Mouse (Mus musculus) spleen, adult 2 months (tissue): ENCODE data around the gene Rhobtb3. TPM values are rescaled to one million over a fixed set of nuclear protein-coding genes. Genes with fewer than 3 reads are reported as not detected.

Source experiments
- DNase-seq, 2 experiments: peaks; one replicate each; pipeline versions ENCODE4 v3.0.0 to v3.0.0-alpha.2; 2012 to 2021; ENCODE audit warnings: low spot score in 2 of 2, low read depth in 1 of 2
- H3K27ac ChIP-seq: fragments of 200-500 bp; 2 replicates; pipeline ENCODE4 v1.5.1; 2012; ENCODE audit warnings: low read length, inconsistent platforms; ENCODE audit not compliant: insufficient read depth
- H3K27me3 ChIP-seq: fragments of 200-500 bp; 2 replicates; pipeline ENCODE4 v1.6.1; 2012; ENCODE audit warnings: mild to moderate bottlenecking, moderate library complexity, low read length, inconsistent platforms; ENCODE audit not compliant: control insufficient read depth, insufficient read depth
- H3K36me3 ChIP-seq: fragments of 200-500 bp; 2 replicates; pipeline ENCODE4 v1.6.1; 2012; ENCODE audit warnings: mild to moderate bottlenecking, low read length, inconsistent platforms; ENCODE audit not compliant: control insufficient read depth, insufficient read depth
- H3K4me1 ChIP-seq: fragments of 200-500 bp; 2 replicates; pipeline ENCODE4 v1.6.1; 2011; ENCODE audit warnings: inconsistent platforms; ENCODE audit not compliant: control insufficient read depth, insufficient read depth, insufficient read length
- H3K4me3 ChIP-seq: fragments of 200-500 bp; 2 replicates; pipeline ENCODE4 v1.5.1; 2011; ENCODE audit warnings: mild to moderate bottlenecking, inconsistent platforms; ENCODE audit not compliant: insufficient read depth, insufficient read length; ENCODE audit errors: extremely low read depth
- CTCF ChIP-seq: fragments of 200-500 bp; IDR thresholded peaks from 2 replicates; pipeline ENCODE4 v1.5.1; 2011; ENCODE audit warnings: mild to moderate bottlenecking, inconsistent platforms; ENCODE audit not compliant: insufficient read depth, insufficient read length, insufficient replicate concordance; ENCODE audit errors: extremely low read depth
- POLR2A ChIP-seq: fragments of 200-500 bp; IDR thresholded peaks from 2 replicates; pipeline ENCODE4 v1.6.1; 2011; ENCODE audit warnings: low read depth, low read length, inconsistent platforms
- WGBS: fragments of 180-500 bp; shearing (Covaris S2); methylation state at CpG from one replicate; pipeline ENCODE4 v1.1.7; 2018; 5-methylcytosine and 5-hydroxymethylcytosine counted together
- polyA plus RNA-seq: library from polyadenylated mRNA; depleted of rRNA; stranded (reverse); fragments of >200 nt; gene quantifications from 2 replicates; pipeline ENCODE4 v1.2.3, GENCODE M21; 2012

Rhobtb3 gene
- polyA plus RNA-seq, 1 experiment: 1.2 TPM

DNA sequence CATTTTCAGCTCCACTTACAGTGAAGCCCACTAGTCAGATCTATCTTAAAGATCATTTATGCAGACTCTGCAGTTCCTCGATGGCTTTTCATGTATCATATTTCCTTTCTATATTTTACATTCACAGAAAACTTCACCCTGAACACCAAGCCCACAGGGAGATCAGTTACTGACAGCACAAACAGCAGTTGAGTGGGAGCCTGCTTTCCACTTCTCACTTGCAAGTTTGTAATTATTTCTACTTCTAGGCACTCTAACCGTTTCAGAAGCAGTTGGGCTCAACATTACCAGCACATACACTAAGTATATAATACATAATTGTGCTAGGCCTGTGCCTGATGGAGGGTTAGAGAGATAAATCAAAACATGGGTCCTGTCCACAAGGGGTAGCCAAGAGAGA lies 75.8 kb downstream of the Rhobtb3 start:
- H3K27ac ChIP-seq: no peak overlapping the region
- TF ChIP-seq CTCF: no peak
- DNase-seq: no peak
- WGBS: 91% methylated on average over 2 of the region's 2 CpGs
- no peaks in the 10 kb centered on the region for H3K4me1 ChIP-seq
- H3K36me3 ChIP-seq: no peaks in the 10 kb centered on the region
- H3K27me3 ChIP-seq: no peaks in the 10 kb centered on the region
- H3K4me3 ChIP-seq: no peak overlapping the region

DNA sequence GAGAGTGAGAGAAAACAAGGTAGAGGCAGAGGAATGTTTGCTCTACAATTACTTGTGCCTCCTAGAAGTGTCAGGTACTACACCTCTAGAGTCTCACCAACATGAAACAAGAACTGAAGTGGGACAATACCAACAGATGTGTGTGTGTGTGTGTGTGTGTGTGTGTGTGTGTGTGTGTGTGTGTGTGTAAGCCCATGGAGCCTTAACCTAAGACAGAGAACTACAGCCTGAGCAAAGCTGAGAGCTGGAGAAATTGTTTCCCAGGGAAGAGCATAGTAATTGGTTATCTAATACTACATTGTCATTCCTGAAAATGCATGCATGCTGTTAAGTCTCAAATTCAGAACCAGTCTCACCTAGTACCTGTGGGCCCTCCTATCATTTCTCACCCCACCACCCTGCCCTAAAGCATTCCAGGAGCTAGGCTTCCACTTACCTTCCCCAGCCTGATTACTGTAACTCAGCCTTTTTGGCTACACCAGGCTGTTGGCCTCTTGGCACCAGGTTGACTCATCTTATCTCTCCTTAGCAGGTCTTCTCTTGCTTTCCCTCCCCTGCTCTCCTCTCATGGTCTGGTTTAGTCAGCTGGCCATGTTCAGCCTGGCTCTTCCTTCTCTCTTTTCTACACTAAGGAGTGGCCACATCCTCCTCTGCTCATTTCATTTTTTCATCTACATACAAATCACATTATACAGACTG lies 78.1 kb downstream of the Rhobtb3 start:
- no peaks in the 10 kb centered on the region for H3K36me3 ChIP-seq
- H3K27me3 ChIP-seq: no peaks in the 10 kb centered on the region
- H3K27ac ChIP-seq: no peak overlapping the region
- no peak for TF ChIP-seq POLR2A
- TF ChIP-seq CTCF: no peak
- H3K4me1 ChIP-seq: no peaks in the 10 kb centered on the region
- H3K4me3 ChIP-seq: no peak overlapping the region
- no peak for DNase-seq

DNA sequence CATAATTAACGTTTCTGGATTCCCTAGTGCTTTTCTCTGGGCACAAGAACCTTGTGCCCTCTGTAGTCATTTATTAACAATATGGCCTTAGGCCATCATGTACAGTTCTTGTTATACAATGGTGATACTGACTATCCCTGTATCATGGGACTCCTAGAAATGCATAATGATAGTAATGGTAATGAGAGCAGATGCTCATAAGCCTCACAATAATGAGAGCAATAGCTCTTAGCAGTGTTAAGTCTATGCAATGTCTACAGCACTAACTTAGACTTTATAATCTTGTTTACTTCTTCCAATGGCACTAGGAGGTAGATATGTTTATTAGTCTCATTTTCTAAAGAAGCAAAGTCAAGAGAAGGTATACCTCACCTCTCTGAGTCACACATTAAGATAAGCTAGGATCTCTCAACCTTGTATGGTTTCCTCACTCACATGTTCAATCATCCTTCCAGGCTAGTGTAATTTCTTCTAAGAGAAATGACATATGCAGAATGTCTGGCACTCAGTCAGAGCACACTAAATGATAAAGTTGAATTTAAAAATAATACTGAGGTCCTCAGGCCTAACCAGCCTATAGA lies 84.4 kb downstream of the Rhobtb3 start:
- Histone ChIP-seq H3K4me3 (no peak overlapping the region), H3K27me3 (no peaks in the 10 kb centered on the region), H3K4me1 (no peaks in the 10 kb centered on the region), H3K27ac (no peak overlapping the region), H3K36me3 (no peaks in the 10 kb centered on the region)
- WGBS: 91% methylated on average over 1 of the region's 1 CpGs
- TF ChIP-seq POLR2A (no peak), CTCF (no peak)
- DNase-seq: no peak

DNA sequence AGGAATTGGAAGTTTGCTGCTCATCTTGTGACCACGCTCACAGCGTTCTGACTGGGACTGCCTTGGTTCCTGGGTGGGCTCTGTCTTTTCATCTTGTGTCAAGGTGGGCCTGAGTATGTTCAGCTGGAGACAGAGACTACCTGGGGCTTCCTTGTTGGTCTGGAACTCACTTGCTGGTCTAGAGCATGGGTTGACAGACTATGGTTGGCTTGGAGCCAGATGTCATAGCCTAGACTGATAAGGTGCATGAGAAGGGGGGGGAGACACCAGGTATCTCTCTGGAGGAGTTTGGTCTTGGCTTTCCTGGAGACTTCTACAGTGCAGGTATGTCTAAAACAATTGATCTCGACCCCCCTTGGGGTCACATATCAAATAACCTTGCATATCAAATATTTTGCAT lies 90.6 kb downstream of the Rhobtb3 start:
- DNase-seq: no peak
- 93% methylated on average over 3 of the region's 3 CpGs for WGBS
- Histone ChIP-seq H3K27ac (no peak overlapping the region), H3K27me3 (no peaks in the 10 kb centered on the region), H3K4me1 (no peaks in the 10 kb centered on the region), H3K36me3 (peaks cover 1% of the 10 kb centered on the region; the same call in 1 of the 2 replicates), H3K4me3 (no peak overlapping the region)
- no peak for TF ChIP-seq CTCF
- TF ChIP-seq POLR2A: no peak

DNA sequence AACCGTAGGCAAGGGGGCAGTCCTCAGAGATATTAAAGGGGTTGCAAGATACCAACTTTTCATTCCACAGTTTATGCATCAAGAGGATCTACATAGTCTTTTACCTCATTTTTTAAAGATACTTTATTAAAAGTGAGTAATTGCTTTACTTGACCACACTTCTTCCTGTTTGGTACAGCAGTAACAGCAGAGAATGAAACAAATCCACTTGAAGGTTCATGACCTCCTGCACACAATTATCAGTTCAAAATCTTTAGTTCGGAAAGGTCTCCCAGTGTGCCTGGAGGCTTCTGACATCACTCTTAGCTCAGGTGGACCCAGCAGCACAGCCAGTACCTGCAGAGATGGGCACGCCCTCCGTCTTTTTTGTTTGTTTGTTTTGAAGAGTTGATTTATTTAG lies 91.7 kb downstream of the Rhobtb3 start:
- TF ChIP-seq CTCF (no peak), POLR2A (no peak)
- H3K4me1 ChIP-seq: no peaks in the 10 kb centered on the region
- no peak overlapping the region for H3K27ac ChIP-seq
- DNase-seq: no peak
- WGBS: 91% methylated on average over 4 of the region's 4 CpGs
- no peaks in the 10 kb centered on the region for H3K27me3 ChIP-seq
- no peak overlapping the region for H3K4me3 ChIP-seq
- peaks cover 1% of the 10 kb centered on the region; the same call in 1 of the 2 replicates for H3K36me3 ChIP-seq

DNA sequence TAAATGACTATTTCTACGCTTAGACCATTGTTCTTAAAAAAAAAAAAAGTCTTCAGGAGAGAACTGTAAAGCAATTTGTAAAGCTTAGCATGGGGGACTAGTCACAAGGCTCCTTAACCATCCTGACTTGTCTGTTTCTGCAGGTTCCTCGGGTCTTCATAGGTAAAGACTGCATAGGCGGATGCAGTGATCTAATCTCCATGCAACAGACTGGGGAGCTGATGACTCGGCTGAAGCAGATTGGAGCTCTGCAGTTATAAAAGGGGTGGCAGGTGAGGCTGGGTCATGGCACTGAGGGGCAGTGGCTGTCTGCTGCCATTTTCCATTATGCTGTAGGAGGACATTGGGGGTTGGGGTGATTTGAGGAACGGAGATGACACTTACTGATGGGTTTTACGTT lies 96.7 kb downstream of the Rhobtb3 start:
- H3K4me3 ChIP-seq: no peak overlapping the region
- no peaks in the 10 kb centered on the region for H3K27me3 ChIP-seq
- TF ChIP-seq POLR2A (no peak), CTCF (no peak)
- no peak for DNase-seq
- WGBS: 86% methylated on average over 6 of the region's 6 CpGs
- no peak overlapping the region for H3K27ac ChIP-seq
- peaks cover 1% of the 10 kb centered on the region; the same call in 1 of the 2 replicates for H3K36me3 ChIP-seq
- peaks cover 11% of the 10 kb centered on the region; the same call in 1 of the 2 replicates for H3K4me1 ChIP-seq

DNA sequence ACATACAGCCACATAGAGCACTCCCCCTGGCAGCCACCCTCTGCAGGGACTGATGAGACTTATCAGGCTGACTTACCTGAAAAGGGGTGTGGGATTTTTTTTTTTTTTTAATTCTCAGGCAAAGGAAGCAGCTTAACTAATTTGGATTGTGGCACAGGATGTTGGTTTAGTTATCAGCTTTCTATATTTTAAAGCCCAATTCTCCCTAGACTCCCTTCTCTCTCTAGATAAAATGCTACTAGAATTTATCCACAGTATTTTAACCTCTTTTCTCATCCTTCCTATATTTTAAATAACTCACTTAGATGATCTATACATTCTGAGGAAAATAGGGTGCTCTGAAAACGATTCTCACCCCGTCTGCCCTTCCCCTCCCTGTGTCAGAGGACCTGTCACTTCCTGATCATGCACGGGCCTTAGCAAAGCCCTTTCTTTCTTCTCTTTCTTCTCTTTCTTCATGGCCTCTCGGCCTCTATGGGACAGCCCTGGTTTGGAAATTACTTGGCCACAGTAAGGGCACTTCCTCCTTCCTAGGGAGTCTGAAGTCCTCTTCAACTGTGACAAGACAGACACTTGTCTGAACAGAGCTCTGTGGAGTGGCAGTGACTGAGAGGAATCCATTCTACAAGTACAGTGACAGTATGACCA lies 98.1 kb downstream of the Rhobtb3 start:
- Histone ChIP-seq H3K4me3 (no peak overlapping the region), H3K27me3 (no peaks in the 10 kb centered on the region), H3K27ac (no peak overlapping the region), H3K4me1 (peaks cover 19% of the 10 kb centered on the region), H3K36me3 (peaks cover 1% of the 10 kb centered on the region; the same call in 1 of the 2 replicates)
- WGBS: 6% methylated on average over 4 of the region's 4 CpGs
- TF ChIP-seq CTCF (no peak), POLR2A (no peak)
- no peak for DNase-seq
